In genomic region chr13:94306277-94306967, GRCm38 (mm10) we compare ENCODE assay signal across 7 mouse cellular contexts. TPM values are rescaled to one million over a fixed set of nuclear protein-coding genes. Genes with fewer than 3 reads are reported as not detected.
DNase-seq lines count a peak whose midpoint lies in the region; ATAC-seq lines count a peak whose summit lies in the region.

No protein-coding gene starts in this region.

- H3K36me3 ChIP-seq in forebrain, embryonic 15.5 days, result no peaks in the 10 kb centered on the region
- no peaks in the 10 kb centered on the region for H3K36me3 ChIP-seq in hindbrain, embryonic 12.5 days
- no peaks in the 10 kb centered on the region for H3K36me3 ChIP-seq in limb, embryonic 11.5 days (ENCODE audit: control insufficient read depth, insufficient read depth, low read length)
- no peaks in the 10 kb centered on the region for H3K36me3 ChIP-seq in midbrain, embryonic 15.5 days (replicated peaks)

- DNase-seq in MN1 (ENCODE audit: low spot score), result peak; percentile 18
- peak; percentile 47 for DNase-seq in adrenal gland, postnatal 25 days
- DNase-seq in limb, embryonic 11.5 days (ENCODE audit: low spot score), result peak; percentile 75
- peak; percentile 23 for DNase-seq in testis, postnatal 14 days (ENCODE audit: low spot score)

- ATAC-seq in forebrain, embryonic 15.5 days (replicated peaks), result peak; percentile 92
- peak; percentile 94 for ATAC-seq in hindbrain, embryonic 12.5 days (ENCODE audit: low FRiP score)
- peak; percentile 70 for ATAC-seq in limb, embryonic 11.5 days (ENCODE audit: insufficient number of reproducible peaks, low FRiP score, low TSS enrichment, low read depth)
- ATAC-seq in midbrain, embryonic 15.5 days (replicated peaks), result peak; percentile 96

- no peaks in the 10 kb centered on the region for H3K9me3 ChIP-seq in forebrain, embryonic 15.5 days
- H3K9me3 ChIP-seq in hindbrain, embryonic 12.5 days (replicated peaks), result no peaks in the 10 kb centered on the region
- H3K9me3 ChIP-seq in limb, embryonic 11.5 days (ENCODE audit: control insufficient read depth, low read length), result no peaks in the 10 kb centered on the region
- no peaks in the 10 kb centered on the region for H3K9me3 ChIP-seq in midbrain, embryonic 15.5 days

- 30% methylated on average over 18 of the region's 18 CpGs for WGBS in forebrain, embryonic 15.5 days
- WGBS in hindbrain, embryonic 12.5 days, result 45% methylated on average over 18 of the region's 18 CpGs
- 41% methylated on average over 18 of the region's 18 CpGs for WGBS in limb, embryonic 11.5 days
- WGBS in midbrain, embryonic 15.5 days, result 37% methylated on average over 18 of the region's 18 CpGs

- no peak overlapping the region for H3K9ac ChIP-seq in forebrain, embryonic 15.5 days (replicated peaks)
- H3K9ac ChIP-seq in hindbrain, embryonic 12.5 days, result peak overlapping the region; percentile 40
- no peak overlapping the region for H3K9ac ChIP-seq in limb, embryonic 11.5 days (ENCODE audit: low read length)
- H3K9ac ChIP-seq in midbrain, embryonic 15.5 days, result no peak overlapping the region

- H3K4me3 ChIP-seq in forebrain, embryonic 15.5 days, result peak overlapping the region; percentile 16; the same call in 1 of the 2 replicates
- peak overlapping the region; percentile 17 for H3K4me3 ChIP-seq in hindbrain, embryonic 12.5 days
- H3K4me3 ChIP-seq in limb, embryonic 11.5 days (ENCODE audit: low read depth, low read length), result peak overlapping the region; percentile 14; the same call in 1 of the 2 replicates
- peak overlapping the region; percentile 13; the same call in 1 of the 2 replicates for H3K4me3 ChIP-seq in midbrain, embryonic 15.5 days

- no peaks in the 10 kb centered on the region for H3K27me3 ChIP-seq in forebrain, embryonic 15.5 days
- H3K27me3 ChIP-seq in hindbrain, embryonic 12.5 days, result no peaks in the 10 kb centered on the region; the same call in 1 of the 2 replicates
- H3K27me3 ChIP-seq in limb, embryonic 11.5 days (ENCODE audit: control insufficient read depth, insufficient read depth, low read length), result no peaks in the 10 kb centered on the region
- H3K27me3 ChIP-seq in midbrain, embryonic 15.5 days (replicated peaks), result no peaks in the 10 kb centered on the region

- peak overlapping the region; percentile 66 for H3K27ac ChIP-seq in forebrain, embryonic 15.5 days (replicated peaks)
- H3K27ac ChIP-seq in hindbrain, embryonic 12.5 days, result peak overlapping the region; percentile 2; the same call in 1 of the 2 replicates
- no peak overlapping the region for H3K27ac ChIP-seq in limb, embryonic 11.5 days (replicated peaks; ENCODE audit: low read depth, low read length)
- 0 out of 2 replicates have a peak overlapping the region, but pooled peaks have one; percentile 21 for H3K27ac ChIP-seq in midbrain, embryonic 15.5 days

- H3K4me1 ChIP-seq in forebrain, embryonic 15.5 days, result peaks cover 11% of the 10 kb centered on the region
- H3K4me1 ChIP-seq in hindbrain, embryonic 12.5 days, result peaks cover 12% of the 10 kb centered on the region
- no peaks in the 10 kb centered on the region for H3K4me1 ChIP-seq in limb, embryonic 11.5 days (ENCODE audit: control insufficient read depth, insufficient read depth, low read length)
- 0 out of 2 replicates have a peak, but pooled peaks cover 5% of the 10 kb centered on the region for H3K4me1 ChIP-seq in midbrain, embryonic 15.5 days

- H3K4me2 ChIP-seq in forebrain, embryonic 15.5 days (replicated peaks), result peak overlapping the region; percentile 35
- peak overlapping the region; percentile 46 for H3K4me2 ChIP-seq in hindbrain, embryonic 12.5 days (replicated peaks)
- H3K4me2 ChIP-seq in limb, embryonic 11.5 days (ENCODE audit: low read depth, severe bottlenecking), result peak overlapping the region; percentile 31; the same call in 1 of the 2 replicates
- peak overlapping the region; percentile 35 for H3K4me2 ChIP-seq in midbrain, embryonic 15.5 days

RNA-seq across cellular contexts. Expression of gene Scamp1, which starts 20.8 kb away (rescaled TPM):
- total RNA-seq in adrenal gland, postnatal 25 days (2021), result 47.7 and 58.7 TPM in 2 replicates
- polyA plus RNA-seq in forebrain, embryonic 15.5 days (2015; fragmentation: Nextera tagmentation; extraction: Ambion mirVana), result 103 and 111 TPM in 2 replicates
- 78.4 and 82.9 TPM in 2 replicates for polyA plus RNA-seq in hindbrain, embryonic 12.5 days (2016; fragmentation: Nextera tagmentation; extraction: Ambion mirVana)
- 29.6 and 33.1 TPM in 2 replicates for polyA plus RNA-seq in limb, embryonic 11.5 days (2014; fragmentation: Nextera tagmentation; extraction: Ambion mirVana)
- polyA plus RNA-seq in midbrain, embryonic 15.5 days (2015; fragmentation: Nextera tagmentation; extraction: Ambion mirVana), result 175 and 192 TPM in 2 replicates

RNA-seq across cellular contexts. Expression of gene Ap3b1, which starts 52.3 kb away (rescaled TPM):
- 45.0 and 54.1 TPM in 2 replicates for total RNA-seq in adrenal gland, postnatal 25 days (2021)
- polyA plus RNA-seq in forebrain, embryonic 15.5 days (2015; fragmentation: Nextera tagmentation; extraction: Ambion mirVana), result 34.3 and 34.7 TPM in 2 replicates
- polyA plus RNA-seq in hindbrain, embryonic 12.5 days (2016; fragmentation: Nextera tagmentation; extraction: Ambion mirVana), result 40.5 and 43.9 TPM in 2 replicates
- polyA plus RNA-seq in limb, embryonic 11.5 days (2014; fragmentation: Nextera tagmentation; extraction: Ambion mirVana), result 39.4 and 42.2 TPM in 2 replicates
- polyA plus RNA-seq in midbrain, embryonic 15.5 days (2015; fragmentation: Nextera tagmentation; extraction: Ambion mirVana), result 27.3 and 27.7 TPM in 2 replicates

Comparison
In these comparisons a context has a peak if more than half of its experiments do, and no peak if none do; other contexts are left out.
1. DNase-seq: peak in every context shown above with its lines; median percentile 75 in limb, embryonic 11.5 days; 47 in adrenal gland, postnatal 25 days; 23 in testis, postnatal 14 days; 18 in MN1.